Mouse (Mus musculus): Measurements from ENCODE around the gene Igf2bp1. TPM values are rescaled to one million over a fixed set of nuclear protein-coding genes. Genes with fewer than 3 reads are reported as not detected.
"Not testable (repeated sequence)": the region's sequence is repeated elsewhere in the genome, so short reads cannot be mapped to it uniquely, and the experiment has no call there.

Igf2bp1 gene
- total RNA-seq, 2 experiments from 2014 or later = 0.10 to 0.75 TPM

DNA sequence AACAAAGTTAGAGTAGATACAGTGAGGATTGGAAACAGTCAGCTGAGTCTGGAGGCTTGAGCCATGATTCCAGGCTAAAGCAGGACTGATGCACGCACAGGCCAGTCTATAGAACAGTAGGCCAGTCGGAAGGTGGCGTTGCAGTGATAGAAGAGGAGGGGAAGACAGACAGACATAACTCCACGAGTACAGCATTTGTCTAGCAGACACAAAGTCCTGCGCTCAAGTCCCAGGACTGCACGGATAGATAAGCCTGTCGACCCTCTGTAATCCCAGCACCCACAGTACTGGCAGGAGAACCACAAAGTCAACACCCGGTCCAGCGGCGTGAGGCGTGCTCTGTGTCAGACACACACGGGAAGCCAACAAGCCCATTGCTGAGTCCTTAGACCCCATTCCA, 23.9 kb downstream of the Igf2bp1 start:
- intact Hi-C loops (cut with DNase I) = no loop called here
- no peak for DNase-seq (ENCODE audit: extremely low spot score in 1 of 2, low spot score in 2 of 2)

DNA sequence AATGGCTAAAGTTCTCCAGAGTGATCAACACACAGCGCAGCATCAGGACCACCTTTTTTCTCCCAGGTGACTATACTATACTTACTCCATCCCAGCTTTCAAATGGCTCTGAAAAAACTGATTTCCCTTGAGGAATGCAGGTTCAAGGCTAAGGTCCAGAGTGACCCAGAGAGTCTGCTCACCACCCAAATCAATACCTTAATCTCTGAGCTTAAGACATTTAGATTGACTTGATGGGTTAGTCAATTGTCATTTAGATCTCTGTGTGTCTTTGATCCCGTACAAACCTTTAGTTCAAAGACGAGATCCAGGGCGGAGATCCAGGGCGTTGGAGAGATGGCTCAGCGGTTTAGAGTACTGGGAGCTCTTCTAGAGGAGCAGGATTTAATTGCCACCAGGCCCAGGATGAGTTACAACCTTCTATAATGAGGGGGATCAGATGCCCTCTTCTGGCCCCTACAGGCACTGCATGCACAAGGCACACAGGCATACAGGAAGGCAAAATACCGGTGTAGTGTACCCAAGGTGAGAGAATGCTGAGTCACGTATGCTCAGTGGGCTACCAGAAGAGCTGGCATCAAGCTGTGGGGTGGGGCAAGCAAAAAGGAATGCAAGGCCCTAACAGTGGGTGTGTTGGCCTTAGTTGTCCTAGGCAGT, 24.9 kb downstream of the Igf2bp1 start:
- DNase-seq (ENCODE audit: extremely low spot score in 1 of 2, low spot score in 2 of 2) = peak in 1 of 2 experiments; percentile 48
- intact Hi-C loops (cut with DNase I) = no loop called here

DNA sequence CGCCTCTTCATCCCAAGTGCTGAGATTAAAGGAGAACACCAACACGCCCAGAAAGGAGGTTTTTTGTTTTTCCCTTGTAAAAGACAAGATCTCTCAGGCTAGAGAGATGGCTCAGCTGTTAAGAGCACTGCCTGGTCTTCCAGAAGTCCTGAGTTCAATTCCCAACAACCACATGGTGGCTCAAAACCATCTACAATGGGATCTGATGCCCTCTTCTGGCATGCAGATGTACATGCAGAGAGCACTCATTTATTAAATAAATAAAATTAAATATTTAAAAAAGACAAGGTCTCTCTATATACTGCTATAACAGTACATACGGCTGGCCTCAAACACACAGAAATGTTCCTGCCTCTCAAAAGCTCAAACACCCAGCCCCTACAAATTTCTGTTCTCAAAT, 27.3 kb downstream of the Igf2bp1 start:
- intact Hi-C loops (cut with DNase I) = no loop called here
- no peak for DNase-seq (ENCODE audit: extremely low spot score in 1 of 2, low spot score in 2 of 2)

DNA sequence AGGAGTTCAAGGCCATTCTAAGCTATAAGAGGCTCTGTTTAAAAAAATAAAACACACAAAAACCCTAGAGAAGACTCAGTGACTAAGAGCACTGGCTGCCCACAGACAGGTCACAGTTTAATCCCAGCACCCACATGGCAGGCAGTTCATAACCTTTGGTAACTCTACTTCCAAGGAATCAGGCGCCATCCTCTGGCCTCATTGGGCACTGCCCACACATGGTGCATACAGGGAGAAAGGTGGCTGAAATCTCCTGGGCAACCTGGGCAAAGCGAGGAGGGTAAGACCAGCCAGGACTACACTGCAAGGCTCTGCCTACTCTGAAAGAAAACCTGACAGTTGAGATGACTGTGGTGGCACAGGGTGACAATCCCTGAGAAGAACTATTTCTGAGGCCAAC, 29.4 kb downstream of the Igf2bp1 start:
- DNase-seq (ENCODE audit: extremely low spot score in 1 of 2, low spot score in 2 of 2) = no peak
- intact Hi-C loops (cut with DNase I) = no loop called here

DNA sequence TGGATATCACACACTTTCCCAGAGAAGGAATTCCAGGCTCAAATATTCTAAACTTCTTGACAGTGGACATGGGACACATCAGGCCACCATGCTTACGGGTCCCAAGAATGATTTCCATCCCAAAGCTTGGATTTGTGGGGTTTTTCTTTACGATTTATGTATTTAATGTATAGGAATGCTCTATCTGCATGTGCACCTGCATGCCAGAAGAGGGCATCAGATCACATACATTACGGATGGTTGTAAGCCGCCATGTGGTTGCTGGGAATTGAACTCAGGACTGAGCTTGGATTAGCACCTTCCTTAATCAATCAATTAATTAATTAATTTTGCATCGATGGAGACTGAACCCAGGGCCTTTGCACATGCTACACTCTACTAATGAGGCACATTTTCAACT, 30.0 kb downstream of the Igf2bp1 start:
- DNase-seq (ENCODE audit: extremely low spot score in 1 of 2, low spot score in 2 of 2) = no peak
- intact Hi-C loops (cut with DNase I) = no loop called here

DNA sequence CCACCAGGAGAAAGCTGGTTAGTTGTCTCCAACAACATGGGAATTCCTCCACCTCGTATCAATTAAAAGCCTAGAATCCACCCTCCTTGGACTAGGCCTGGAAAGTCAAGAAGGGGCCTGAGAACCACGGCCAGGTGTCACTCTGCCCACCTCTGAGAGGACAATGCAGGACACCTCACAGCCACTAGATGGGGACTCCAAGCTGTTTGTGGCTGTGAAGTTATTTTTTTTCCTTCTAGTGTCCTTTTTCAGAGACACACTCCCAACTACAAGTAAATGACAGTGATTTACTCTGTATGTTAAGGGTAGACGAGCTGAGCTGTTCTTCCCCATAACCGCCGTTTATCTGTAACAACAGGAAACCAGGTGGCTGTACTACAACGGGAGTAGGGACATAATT, 32.6 kb downstream of the Igf2bp1 start:
- DNase-seq (ENCODE audit: extremely low spot score in 1 of 2, low spot score in 2 of 2) = no peak
- intact Hi-C loops (cut with DNase I) = no loop called here

DNA sequence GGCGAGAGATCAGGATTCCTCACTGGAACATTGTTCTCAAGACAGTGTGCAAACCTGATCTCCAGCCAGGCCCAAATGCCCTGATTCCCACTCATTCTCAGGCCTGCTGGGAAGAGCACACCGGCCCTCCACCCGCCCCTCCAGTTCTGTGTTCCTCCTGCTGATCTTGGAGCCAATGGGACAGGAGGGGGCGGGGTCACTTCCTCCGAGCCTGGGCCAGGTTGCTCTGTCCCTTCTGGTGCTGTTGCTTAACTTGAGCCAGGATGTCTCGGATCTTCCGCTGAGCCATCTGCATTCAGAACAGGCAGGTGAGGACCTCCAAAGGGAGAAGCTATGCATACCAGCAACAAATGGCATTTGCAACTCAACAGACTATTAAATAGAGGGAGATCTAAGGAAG, 42.4 kb downstream of the Igf2bp1 start:
- intact Hi-C loops (cut with DNase I) = no loop called here

DNA sequence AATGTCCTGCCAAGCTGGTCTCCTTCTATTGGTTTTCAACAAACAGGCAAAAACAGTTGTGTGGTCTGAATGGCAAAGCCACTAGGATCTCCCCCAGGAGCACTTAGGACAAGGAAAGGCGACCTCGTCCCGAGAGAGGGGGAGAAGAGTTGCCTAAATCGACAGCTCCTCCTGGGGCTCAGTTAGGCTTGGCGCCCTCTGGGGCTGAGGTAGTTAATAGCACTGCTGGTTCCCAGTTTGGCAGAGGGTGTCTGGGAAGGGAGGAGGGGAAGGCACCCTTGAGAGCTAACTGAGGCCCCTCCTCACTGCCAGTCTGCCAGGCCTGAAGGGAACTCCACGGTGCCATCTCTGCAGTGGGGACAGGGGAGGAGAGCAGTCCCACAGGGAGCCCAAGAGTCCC, 46.6 kb downstream of the Igf2bp1 start:
- no peak for DNase-seq (ENCODE audit: extremely low spot score in 1 of 2, low spot score in 2 of 2)
- intact Hi-C loops (cut with DNase I) = loop anchor here (5.0 kb wide), 1 partner anchor 132 kb away; no protein-coding TSS in a partner anchor

More for the DNA sequence above, 42.4 kb downstream of the Igf2bp1 start:
- DNase-seq (ENCODE audit: extremely low spot score in 1 of 2, low spot score in 2 of 2) = no peak

DNA sequence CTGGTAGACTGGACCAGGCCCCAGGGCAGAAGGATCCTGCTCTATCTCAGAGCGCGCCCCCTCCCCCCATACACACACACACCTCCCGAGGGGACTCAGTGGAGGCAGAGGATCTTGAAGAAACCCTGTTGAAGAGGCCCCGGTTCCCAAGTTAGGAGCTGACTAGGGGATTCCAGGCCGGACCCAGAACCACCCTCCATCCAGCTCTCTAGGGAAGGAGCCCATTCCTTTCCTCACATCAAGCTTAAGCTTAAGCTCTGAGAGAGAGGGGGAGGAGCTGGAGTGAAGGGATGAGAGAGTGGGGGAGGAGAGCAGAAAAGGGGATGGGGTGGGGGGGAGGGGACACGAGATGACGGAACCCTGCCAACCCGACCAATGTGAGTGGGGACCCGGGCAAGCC, 47.5 kb downstream of the Igf2bp1 start:
- intact Hi-C loops (cut with DNase I) = loop anchor here (5.0 kb wide), 1 partner anchor 131 kb away; no protein-coding TSS in a partner anchor
- no peak for DNase-seq (ENCODE audit: extremely low spot score in 1 of 2, low spot score in 2 of 2)

DNA sequence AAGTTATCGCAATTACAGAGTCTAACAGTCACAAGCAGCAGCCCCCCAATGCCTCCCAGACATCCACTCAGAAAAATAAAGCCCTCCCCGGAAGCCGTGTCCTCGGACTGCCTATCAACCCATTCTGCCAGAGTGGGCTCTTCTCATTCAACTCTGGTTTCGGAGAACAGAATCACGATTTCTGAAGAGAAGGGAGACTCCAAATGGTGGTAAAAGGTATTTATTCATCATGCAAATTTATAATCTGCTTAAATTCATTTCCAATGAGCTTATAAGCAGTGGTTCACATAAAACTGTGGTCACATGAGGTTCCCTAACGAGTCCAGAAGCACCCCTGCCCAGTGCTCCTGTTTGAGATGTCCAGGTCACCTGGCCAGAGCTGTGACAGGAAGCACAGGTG, 48.3 kb downstream of the Igf2bp1 start:
- no peak for DNase-seq (ENCODE audit: extremely low spot score in 1 of 2, low spot score in 2 of 2)
- intact Hi-C loops (cut with DNase I) = loop anchor here (5.0 kb wide), 1 partner anchor 130 kb away; no protein-coding TSS in a partner anchor

DNA sequence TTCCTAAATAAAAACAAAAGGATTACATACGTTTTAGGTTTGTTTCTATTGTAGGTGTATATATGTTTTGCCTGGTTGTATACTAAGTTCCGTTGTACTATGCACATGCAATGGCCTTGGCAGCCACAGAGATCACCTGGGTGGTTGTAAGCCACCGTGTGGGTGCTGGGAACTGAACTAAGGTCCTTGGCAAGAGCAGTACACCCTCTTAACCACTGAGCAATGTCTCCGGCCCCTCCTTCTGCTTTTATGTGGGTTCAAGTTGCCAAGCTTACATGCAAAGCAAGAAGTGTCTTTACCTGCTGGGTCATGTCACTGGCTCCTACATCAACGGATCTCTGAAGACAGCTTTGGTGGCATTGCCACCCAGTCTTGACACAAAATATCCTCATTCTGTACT, 52.4 kb downstream of the Igf2bp1 start:
- intact Hi-C loops (cut with DNase I) = no loop called here
- DNase-seq (ENCODE audit: extremely low spot score in 1 of 2, low spot score in 2 of 2) = no peak

DNA sequence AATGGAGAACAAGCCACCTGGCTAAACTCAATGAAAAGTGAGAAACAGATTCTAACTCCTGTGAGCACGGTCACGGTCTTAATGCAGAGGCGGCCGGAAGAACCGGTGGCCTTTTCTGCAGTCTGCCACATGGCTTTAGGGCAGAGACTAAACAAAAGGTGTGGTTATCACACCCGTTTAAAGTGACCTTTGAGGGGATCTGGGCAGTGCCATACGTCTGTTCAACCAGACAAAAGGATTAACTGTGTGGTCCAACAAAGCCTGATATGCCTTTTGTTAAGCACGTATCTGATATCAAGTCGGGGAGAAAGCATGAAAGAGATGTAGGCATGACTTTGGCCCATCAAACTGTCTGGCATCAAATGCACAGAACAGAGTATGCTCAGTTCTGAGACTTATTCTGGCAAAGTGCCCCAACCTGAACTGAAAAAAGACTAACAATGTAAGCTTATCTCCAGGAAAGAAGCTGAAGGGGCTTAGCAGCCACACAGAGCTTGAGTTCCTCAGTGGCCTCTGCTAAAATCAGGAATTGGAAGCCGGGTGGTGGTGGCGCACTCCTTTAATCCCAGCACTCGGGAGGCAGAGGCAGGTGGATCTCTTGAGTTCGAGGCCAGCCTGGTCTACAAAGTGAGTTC, 59.8 kb downstream of the Igf2bp1 start:
- DNase-seq (ENCODE audit: extremely low spot score in 1 of 2, low spot score in 2 of 2) = no peak
- intact Hi-C loops (cut with DNase I) = no loop called here

DNA sequence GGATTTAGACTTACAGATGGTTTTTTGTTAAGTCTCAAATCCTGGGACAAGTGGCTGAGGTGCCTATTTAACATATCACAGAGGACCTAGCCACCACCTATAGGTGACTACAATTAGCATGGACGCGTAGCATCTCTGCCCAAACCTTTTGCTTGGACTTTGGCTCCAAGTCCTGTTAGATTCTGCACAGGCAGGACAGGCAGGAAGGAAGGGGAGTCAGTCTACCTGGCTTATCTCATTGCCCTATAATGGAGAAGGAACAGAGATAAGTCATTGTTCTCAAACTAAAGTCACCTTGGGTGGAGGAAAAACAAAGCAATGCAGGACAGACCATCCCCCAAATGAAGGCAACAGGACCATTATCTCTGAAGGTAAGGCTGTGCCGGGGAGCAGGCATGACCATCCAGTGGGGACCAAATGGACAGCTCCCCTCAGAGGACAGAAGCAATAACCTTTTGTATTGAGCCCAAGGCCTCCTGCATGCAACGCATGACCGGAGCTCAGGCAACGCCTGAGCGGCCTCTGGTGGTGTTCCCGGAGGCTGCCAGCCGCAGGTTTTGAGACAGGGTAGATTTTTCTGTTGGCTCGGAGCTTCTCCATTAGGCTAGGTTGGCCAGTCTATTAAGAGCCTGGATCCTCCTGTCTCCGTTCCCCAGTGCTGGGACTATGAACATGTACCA, 65.8 kb downstream of the Igf2bp1 start:
- intact Hi-C loops (cut with DNase I) = no loop called here
- DNase-seq (ENCODE audit: extremely low spot score in 1 of 2, low spot score in 2 of 2) = no peak

DNA sequence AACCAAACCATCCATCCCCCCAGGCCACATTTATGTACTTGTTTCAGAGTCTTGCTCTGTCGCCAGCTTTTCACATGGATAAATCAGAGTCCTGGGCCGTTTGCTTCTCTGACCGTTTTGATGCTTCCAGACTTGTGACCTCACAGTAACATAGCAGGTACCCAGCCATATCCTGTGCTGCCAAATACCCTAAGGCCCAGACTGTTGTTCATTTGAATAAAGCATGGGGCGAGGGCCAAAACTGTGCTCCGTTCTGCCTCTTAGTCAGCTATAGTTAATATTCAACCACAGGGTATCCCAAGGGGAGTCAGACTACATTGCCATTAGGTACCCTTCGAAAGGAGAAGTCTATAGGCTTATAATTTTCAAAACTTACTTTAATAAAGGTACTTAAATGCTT, 69.3 kb downstream of the Igf2bp1 start:
- intact Hi-C loops (cut with DNase I) = no loop called here

DNA sequence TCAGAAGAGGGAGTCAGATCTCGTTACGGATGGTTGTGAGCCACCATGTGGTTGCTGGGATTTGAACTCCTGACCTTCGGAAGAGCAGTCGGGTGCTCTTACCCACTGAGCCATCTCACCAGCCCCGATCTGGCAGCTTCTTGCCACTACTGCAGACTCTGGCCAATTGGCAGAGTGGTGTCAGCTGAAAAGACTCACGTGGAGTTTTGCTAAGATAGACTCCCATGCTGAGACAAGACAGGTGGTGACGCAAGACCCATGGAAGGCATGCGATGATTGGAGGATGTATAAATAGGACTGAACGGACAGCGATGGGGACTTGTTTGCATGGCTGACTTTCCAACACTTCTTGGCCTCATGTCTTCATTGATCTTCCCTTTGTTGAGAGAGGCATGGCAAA, 73.6 kb downstream of the Igf2bp1 start:
- DNase-seq (ENCODE audit: extremely low spot score in 1 of 2, low spot score in 2 of 2); intact Hi-C loops (cut with DNase I): not testable (repeated sequence)

More for the DNA sequence above, 69.3 kb downstream of the Igf2bp1 start:
- no peak for DNase-seq (ENCODE audit: extremely low spot score in 1 of 2, low spot score in 2 of 2)

DNA sequence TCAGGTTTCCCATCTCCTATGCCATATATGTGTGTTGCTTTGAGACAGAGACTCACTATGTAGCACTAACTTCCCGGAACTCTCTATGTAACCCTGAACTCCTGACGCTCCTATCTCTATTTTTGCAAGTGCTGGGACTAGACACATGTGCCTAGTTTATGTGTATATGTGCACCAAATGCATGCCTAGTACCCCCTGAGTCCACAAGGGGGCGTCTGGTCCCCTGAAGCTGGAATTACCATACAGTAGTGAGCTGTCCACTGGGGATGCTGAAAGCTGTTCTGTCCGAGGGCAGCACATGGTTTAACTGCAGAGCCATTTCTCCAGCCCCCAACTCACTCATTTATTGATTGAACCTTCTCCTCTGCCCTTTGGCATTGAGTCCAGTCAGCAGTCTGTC, 79.3 kb downstream of the Igf2bp1 start:
- intact Hi-C loops (cut with DNase I) = no loop called here
- DNase-seq (ENCODE audit: extremely low spot score in 1 of 2, low spot score in 2 of 2) = no peak

DNA sequence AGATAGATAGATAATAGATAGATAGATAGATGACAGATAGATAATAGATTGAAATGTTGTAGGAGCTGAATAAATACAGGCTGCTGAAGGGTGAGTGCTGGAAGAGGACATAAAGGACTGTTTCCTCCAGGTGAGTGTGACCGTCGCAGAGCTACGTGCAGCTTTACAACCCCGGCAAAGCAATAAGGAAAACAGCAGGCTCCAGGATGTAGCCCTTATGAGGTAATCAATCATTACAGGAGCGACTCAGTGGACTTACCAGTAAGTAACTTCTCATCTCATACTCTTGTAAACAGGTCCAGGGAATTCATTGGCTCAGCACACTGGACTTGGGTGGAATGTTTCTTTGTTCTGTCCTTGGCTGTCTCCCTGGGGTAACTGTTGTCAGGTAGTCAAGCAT, 79.8 kb downstream of the Igf2bp1 start:
- DNase-seq (ENCODE audit: extremely low spot score in 1 of 2, low spot score in 2 of 2) = no peak
- intact Hi-C loops (cut with DNase I) = no loop called here

DNA sequence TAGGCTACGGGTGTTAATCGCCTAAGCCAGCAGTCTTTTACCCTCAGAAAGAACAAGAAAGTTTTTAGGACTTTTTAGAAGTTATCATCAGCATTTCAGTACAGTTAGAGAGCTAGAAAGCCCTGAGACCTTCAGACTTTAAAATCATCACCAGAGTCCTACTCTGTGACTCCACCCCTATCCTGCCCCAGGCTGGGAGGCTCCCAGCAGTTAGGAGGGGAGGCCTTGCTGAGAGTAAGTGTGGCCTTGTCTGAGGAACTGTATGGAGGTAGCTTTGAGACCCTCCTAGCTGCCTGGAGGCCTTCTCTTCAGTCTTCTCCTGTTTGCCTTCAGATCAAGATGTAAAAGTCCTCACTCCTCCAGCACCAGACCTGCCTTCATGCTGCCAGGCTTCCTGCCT, 81.5 kb downstream of the Igf2bp1 start:
- intact Hi-C loops (cut with DNase I) = no loop called here

DNA sequence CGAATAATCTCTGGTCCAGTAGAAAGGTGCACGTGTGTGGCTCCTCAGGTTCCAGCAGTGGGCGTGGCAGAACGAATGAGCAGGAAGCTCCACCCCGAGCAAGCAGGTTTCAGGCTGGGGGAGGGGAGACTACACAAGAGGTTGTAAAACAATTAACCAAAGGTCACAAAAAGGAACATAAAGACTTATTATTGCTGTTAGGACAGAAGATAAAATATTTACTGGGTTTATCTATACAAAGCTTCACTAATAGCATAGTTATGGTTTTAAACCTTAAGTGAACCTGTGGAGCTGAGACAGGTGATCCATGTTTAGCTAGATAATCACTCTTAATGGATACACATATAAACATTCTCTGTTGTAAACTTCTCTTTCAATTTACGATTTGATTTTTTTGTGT, 82.3 kb downstream of the Igf2bp1 start:
- intact Hi-C loops (cut with DNase I) = not testable (repeated sequence)

More for the DNA sequence above, 81.5 kb downstream of the Igf2bp1 start:
- no peak for DNase-seq (ENCODE audit: extremely low spot score in 1 of 2, low spot score in 2 of 2)

DNA sequence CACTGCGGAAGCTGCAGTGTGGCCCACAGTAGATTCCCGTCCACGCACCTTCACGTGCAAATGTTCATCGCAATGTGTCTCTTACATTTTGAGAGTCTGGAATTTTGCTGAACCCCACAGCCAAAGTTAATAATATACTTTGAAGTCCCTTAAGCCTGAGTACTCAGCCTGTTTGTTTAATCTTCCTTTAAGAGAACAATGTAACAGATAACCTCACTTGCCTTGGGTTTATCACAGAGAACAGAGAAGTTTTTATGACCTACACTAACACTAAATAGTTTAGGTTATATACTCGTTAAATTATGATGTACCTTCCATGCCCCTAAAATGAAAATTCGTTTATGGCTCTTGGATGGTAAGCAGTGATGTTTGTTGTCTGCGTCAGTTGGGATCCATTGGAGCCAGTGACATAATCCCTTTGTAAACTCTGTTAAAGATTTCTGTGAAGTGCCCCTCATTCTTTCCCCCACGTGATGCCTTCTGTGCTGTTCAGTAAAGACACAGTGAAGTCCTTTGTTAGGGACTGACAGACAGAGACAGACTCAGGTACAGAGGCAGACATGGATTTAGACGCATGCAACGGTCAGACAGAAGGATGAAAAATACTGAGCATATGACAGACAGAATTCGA, 83.6 kb downstream of the Igf2bp1 start:
- intact Hi-C loops (cut with DNase I) = no loop called here
- no peak for DNase-seq (ENCODE audit: extremely low spot score in 1 of 2, low spot score in 2 of 2)

More for the DNA sequence above, 82.3 kb downstream of the Igf2bp1 start:
- not testable (repeated sequence) for DNase-seq (ENCODE audit: extremely low spot score in 1 of 2, low spot score in 2 of 2)

Measured in left cerebral cortex, postnatal 10 days (tissue).